Mouse (Mus musculus): ENCODE data around the gene Mettl21a. TPM values are rescaled to one million over a fixed set of nuclear protein-coding genes. Genes with fewer than 3 reads are reported as not detected.

The Mettl21a gene
- 12.8 and 13.7 TPM in 2 replicates for polyA plus RNA-seq (2014; fragmentation: Nextera tagmentation; extraction: Ambion mirVana)

GRCm38 (mm10) chr1:64616881-64617714 is at the start of gene Mettl21a:
TSS of gene Mettl21a (minus strand) at chr1:64617242.
- peak within 1 kb of the TSS; percentile 57 to 76 for H3K4me3 ChIP-seq (ENCODE audit: control insufficient read depth in 1 of 2, insufficient read depth in 1 of 2, low read depth in 1 of 2, low read length in 2 of 2)
- peak within 1 kb of the TSS; percentile 88 for H3K4me2 ChIP-seq (ENCODE audit: low read length)
- H3K27me3 ChIP-seq (ENCODE audit: control insufficient read depth, insufficient read depth, low read length), result no peaks in the 10 kb centered on the region
- peak within 1 kb of the TSS; percentile 83 for H3K9ac ChIP-seq (ENCODE audit: low read length)
- H3K9me3 ChIP-seq (ENCODE audit: control insufficient read depth, low read length), result no peaks in the 10 kb centered on the region
- H3K4me1 ChIP-seq (ENCODE audit: control insufficient read depth in 2 of 2, insufficient read depth in 2 of 2, low read length in 2 of 2), result peaks cover 2 to 11% of the 10 kb centered on the region in 2 experiments
- peak within 1 kb of the TSS; percentile 94 to 98 for H3K27ac ChIP-seq (replicated peaks in 1 of 2; ENCODE audit: control insufficient read depth in 1 of 2, insufficient read depth in 1 of 2, low read depth in 2 of 2, low read length in 2 of 2)
- WGBS, result under 1% methylated on average over 72 of the region's 72 CpGs
- ATAC-seq (ENCODE audit: insufficient number of reproducible peaks, insufficient read depth, low FRiP score, low read depth), result peak; percentile 91
- peaks cover 21% of the 10 kb centered on the region for H3K36me3 ChIP-seq (ENCODE audit: control insufficient read depth, insufficient read depth, low read length)

GRCm38 (mm10) chr1:64658876-64659275 is 41.8 kb upstream of the Mettl21a start:
- Histone ChIP-seq H3K36me3 (ENCODE audit: control insufficient read depth, insufficient read depth, low read length) (no peaks in the 10 kb centered on the region), H3K4me1 (ENCODE audit: control insufficient read depth in 2 of 2, insufficient read depth in 2 of 2, low read length in 2 of 2) (no peaks in the 10 kb centered on the region), H3K9me3 (ENCODE audit: control insufficient read depth, low read length) (no peaks in the 10 kb centered on the region), H3K27me3 (ENCODE audit: control insufficient read depth, insufficient read depth, low read length) (no peaks in the 10 kb centered on the region), H3K27ac (replicated peaks in 1 of 2; ENCODE audit: control insufficient read depth in 1 of 2, insufficient read depth in 1 of 2, low read depth in 2 of 2, low read length in 2 of 2) (peak overlapping the region; percentile 50 to 81), H3K9ac (ENCODE audit: low read length) (no peak overlapping the region), H3K4me2 (ENCODE audit: low read length) (peak overlapping the region; percentile 23; the same call in 1 of the 2 replicates), H3K4me3 (ENCODE audit: control insufficient read depth in 1 of 2, insufficient read depth in 1 of 2, low read depth in 1 of 2, low read length in 2 of 2) (no peak overlapping the region)
- no peak for ATAC-seq (ENCODE audit: insufficient number of reproducible peaks, insufficient read depth, low FRiP score, low read depth)
- WGBS, result 56% methylated on average over 7 of the region's 7 CpGs

DNA sequence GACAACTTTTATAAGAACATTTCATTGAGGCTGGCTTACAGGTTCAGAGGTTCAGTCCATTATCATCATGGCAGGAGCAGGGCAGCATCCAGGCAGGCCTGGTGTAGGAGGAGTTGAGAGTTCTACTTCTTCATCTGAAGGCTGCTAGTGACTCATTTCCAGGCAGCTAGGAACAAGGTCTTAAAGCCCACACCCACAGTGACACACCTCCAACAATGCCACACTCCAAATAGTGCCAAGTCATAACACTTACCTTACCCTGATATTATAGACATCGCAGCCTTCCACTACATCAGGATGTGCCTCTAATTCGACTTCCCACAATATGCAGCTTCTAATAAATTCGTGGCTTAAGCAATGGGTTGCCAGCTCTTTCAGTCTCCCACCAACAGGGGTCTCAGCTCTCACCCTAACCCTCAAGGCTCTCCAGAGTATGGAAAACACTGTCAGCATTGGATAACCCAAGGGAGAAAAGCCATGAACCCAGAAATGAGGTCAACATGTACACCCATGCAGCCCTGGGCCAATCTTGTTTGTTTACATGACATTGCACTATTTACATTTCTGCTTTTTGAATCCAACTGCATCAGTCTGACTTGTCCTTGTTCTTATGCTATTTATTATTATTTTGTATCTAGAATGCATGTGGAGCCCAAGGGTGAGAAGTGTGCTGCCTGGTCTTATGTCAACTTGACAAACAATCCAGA is 39.5 kb upstream of the Mettl21a start:
- 72% methylated on average over 3 of the region's 3 CpGs for WGBS
- no peak overlapping the region for H3K4me3 ChIP-seq (ENCODE audit: control insufficient read depth in 1 of 2, insufficient read depth in 1 of 2, low read depth in 1 of 2, low read length in 2 of 2)
- no peaks in the 10 kb centered on the region for H3K9me3 ChIP-seq (ENCODE audit: control insufficient read depth, low read length)
- no peak overlapping the region for H3K27ac ChIP-seq (replicated peaks in 1 of 2; ENCODE audit: control insufficient read depth in 1 of 2, insufficient read depth in 1 of 2, low read depth in 2 of 2, low read length in 2 of 2)
- H3K9ac ChIP-seq (ENCODE audit: low read length), result no peak overlapping the region
- H3K4me1 ChIP-seq (ENCODE audit: control insufficient read depth in 2 of 2, insufficient read depth in 2 of 2, low read length in 2 of 2), result no peaks in the 10 kb centered on the region
- H3K36me3 ChIP-seq (ENCODE audit: control insufficient read depth, insufficient read depth, low read length), result no peaks in the 10 kb centered on the region
- ATAC-seq (ENCODE audit: insufficient number of reproducible peaks, insufficient read depth, low FRiP score, low read depth), result no peak
- H3K4me2 ChIP-seq (ENCODE audit: low read length), result no peak overlapping the region
- no peaks in the 10 kb centered on the region for H3K27me3 ChIP-seq (ENCODE audit: control insufficient read depth, insufficient read depth, low read length)

GRCm38 (mm10) chr1:64655415-64655814 is 38.4 kb upstream of the Mettl21a start:
- no peaks in the 10 kb centered on the region for H3K27me3 ChIP-seq (ENCODE audit: control insufficient read depth, insufficient read depth, low read length)
- 39% methylated on average over 1 of the region's 1 CpGs for WGBS
- H3K27ac ChIP-seq (replicated peaks in 1 of 2; ENCODE audit: control insufficient read depth in 1 of 2, insufficient read depth in 1 of 2, low read depth in 2 of 2, low read length in 2 of 2), result no peak overlapping the region
- no peak overlapping the region for H3K4me3 ChIP-seq (ENCODE audit: control insufficient read depth in 1 of 2, insufficient read depth in 1 of 2, low read depth in 1 of 2, low read length in 2 of 2)
- no peak overlapping the region for H3K9ac ChIP-seq (ENCODE audit: low read length)
- no peak for ATAC-seq (ENCODE audit: insufficient number of reproducible peaks, insufficient read depth, low FRiP score, low read depth)
- no peaks in the 10 kb centered on the region for H3K4me1 ChIP-seq (ENCODE audit: control insufficient read depth in 2 of 2, insufficient read depth in 2 of 2, low read length in 2 of 2)
- H3K36me3 ChIP-seq (ENCODE audit: control insufficient read depth, insufficient read depth, low read length), result no peaks in the 10 kb centered on the region
- no peak overlapping the region for H3K4me2 ChIP-seq (ENCODE audit: low read length)
- H3K9me3 ChIP-seq (ENCODE audit: control insufficient read depth, low read length), result no peaks in the 10 kb centered on the region

DNA sequence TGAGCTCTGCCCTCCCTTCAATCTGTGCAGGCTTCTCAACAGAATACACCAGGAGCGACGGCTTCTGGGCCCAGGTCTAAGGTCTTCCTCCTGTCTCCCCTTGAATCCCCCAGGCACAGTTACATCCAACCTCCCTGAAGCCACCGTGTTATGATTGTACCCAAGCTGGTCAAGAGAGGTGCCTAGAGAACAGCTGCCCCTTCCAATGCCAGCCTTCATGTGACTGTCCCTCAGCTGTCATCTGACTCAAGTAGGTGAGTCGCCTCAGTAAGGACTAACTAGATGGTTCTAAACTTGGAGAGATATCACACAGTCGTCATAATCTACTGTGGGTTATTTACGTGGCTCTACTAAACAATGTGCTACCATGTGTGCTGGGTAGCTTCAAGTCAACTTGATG is 36.7 kb upstream of the Mettl21a start:
- Histone ChIP-seq H3K4me1 (ENCODE audit: control insufficient read depth in 2 of 2, insufficient read depth in 2 of 2, low read length in 2 of 2) (peaks cover 0 to 2% of the 10 kb centered on the region in 2 experiments; a peak in 1 of 4 replicates), H3K36me3 (ENCODE audit: control insufficient read depth, insufficient read depth, low read length) (no peaks in the 10 kb centered on the region), H3K4me2 (ENCODE audit: low read length) (no peak overlapping the region), H3K27ac (replicated peaks in 1 of 2; ENCODE audit: control insufficient read depth in 1 of 2, insufficient read depth in 1 of 2, low read depth in 2 of 2, low read length in 2 of 2) (no peak overlapping the region), H3K4me3 (ENCODE audit: control insufficient read depth in 1 of 2, insufficient read depth in 1 of 2, low read depth in 1 of 2, low read length in 2 of 2) (no peak overlapping the region), H3K9me3 (ENCODE audit: control insufficient read depth, low read length) (no peaks in the 10 kb centered on the region), H3K9ac (ENCODE audit: low read length) (no peak overlapping the region), H3K27me3 (ENCODE audit: control insufficient read depth, insufficient read depth, low read length) (no peaks in the 10 kb centered on the region)
- ATAC-seq (ENCODE audit: insufficient number of reproducible peaks, insufficient read depth, low FRiP score, low read depth), result no peak
- 87% methylated on average over 6 of the region's 6 CpGs for WGBS

GRCm38 (mm10) chr1:64649362-64650124 is 32.5 kb upstream of the Mettl21a start:
- no peaks in the 10 kb centered on the region for H3K27me3 ChIP-seq (ENCODE audit: control insufficient read depth, insufficient read depth, low read length)
- no peak overlapping the region for H3K4me3 ChIP-seq (ENCODE audit: control insufficient read depth in 1 of 2, insufficient read depth in 1 of 2, low read depth in 1 of 2, low read length in 2 of 2)
- ATAC-seq (ENCODE audit: insufficient number of reproducible peaks, insufficient read depth, low FRiP score, low read depth), result no peak
- H3K4me2 ChIP-seq (ENCODE audit: low read length), result no peak overlapping the region
- H3K4me1 ChIP-seq (ENCODE audit: control insufficient read depth in 2 of 2, insufficient read depth in 2 of 2, low read length in 2 of 2), result peaks cover 0 to 2% of the 10 kb centered on the region in 2 experiments; a peak in 1 of 4 replicates
- no peaks in the 10 kb centered on the region for H3K9me3 ChIP-seq (ENCODE audit: control insufficient read depth, low read length)
- 50% methylated on average over 11 of the region's 11 CpGs for WGBS
- H3K9ac ChIP-seq (ENCODE audit: low read length), result no peak overlapping the region
- no peak overlapping the region for H3K27ac ChIP-seq (replicated peaks in 1 of 2; ENCODE audit: control insufficient read depth in 1 of 2, insufficient read depth in 1 of 2, low read depth in 2 of 2, low read length in 2 of 2)
- H3K36me3 ChIP-seq (ENCODE audit: control insufficient read depth, insufficient read depth, low read length), result no peaks in the 10 kb centered on the region

DNA sequence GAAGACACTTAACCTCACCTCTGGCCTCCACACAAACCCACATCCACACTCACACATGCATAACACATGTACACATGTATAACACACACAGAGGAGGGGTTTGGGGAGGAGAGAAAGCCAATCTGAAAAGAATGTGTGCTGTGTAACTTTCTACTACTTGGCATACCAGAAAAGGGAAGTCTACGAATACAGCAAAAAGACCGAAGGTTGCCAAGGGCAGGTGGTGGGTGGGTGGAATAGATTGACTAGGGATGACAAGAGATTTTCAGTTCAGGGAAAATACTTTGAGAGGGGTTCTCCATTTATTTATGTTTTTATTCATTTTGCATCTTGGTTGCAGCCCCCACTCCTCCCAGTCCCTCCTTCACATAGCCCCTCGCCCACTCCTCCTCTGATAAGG is 27.5 kb upstream of the Mettl21a start:
- Histone ChIP-seq H3K36me3 (ENCODE audit: control insufficient read depth, insufficient read depth, low read length) (no peaks in the 10 kb centered on the region), H3K4me1 (ENCODE audit: control insufficient read depth in 2 of 2, insufficient read depth in 2 of 2, low read length in 2 of 2) (no peaks in the 10 kb centered on the region), H3K27me3 (ENCODE audit: control insufficient read depth, insufficient read depth, low read length) (no peaks in the 10 kb centered on the region), H3K9ac (ENCODE audit: low read length) (no peak overlapping the region), H3K4me2 (ENCODE audit: low read length) (no peak overlapping the region), H3K27ac (replicated peaks in 1 of 2; ENCODE audit: control insufficient read depth in 1 of 2, insufficient read depth in 1 of 2, low read depth in 2 of 2, low read length in 2 of 2) (no peak overlapping the region), H3K9me3 (ENCODE audit: control insufficient read depth, low read length) (no peaks in the 10 kb centered on the region), H3K4me3 (ENCODE audit: control insufficient read depth in 1 of 2, insufficient read depth in 1 of 2, low read depth in 1 of 2, low read length in 2 of 2) (no peak overlapping the region)
- no peak for ATAC-seq (ENCODE audit: insufficient number of reproducible peaks, insufficient read depth, low FRiP score, low read depth)
- WGBS, result 93% methylated on average over 3 of the region's 3 CpGs

Measured in heart, embryonic 14.5 days (tissue).